Mouse (Mus musculus): Measurements from ENCODE around the gene Rbm48.

DNA sequence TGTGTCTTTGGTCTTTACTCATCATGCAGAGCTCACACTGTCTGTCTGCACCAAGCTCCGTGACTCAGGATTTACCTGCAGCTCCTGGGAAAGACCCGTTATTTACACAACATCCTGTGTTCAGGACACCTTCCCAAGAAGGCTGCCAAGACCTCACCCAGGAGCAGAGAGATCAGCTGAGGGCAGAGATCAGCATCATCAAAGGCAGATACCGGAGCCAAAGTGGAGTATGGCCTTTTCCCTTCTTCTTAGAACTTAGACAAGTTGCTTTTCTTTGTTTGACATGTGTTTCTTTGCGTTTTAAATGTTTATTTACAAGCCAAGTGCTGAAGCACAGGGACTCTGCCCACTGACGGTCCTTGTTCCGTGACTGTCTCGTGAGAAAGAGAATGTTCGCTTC is 38.9 kb upstream of the Rbm48 start:
- no peak for TF ChIP-seq POLR2A (IDR thresholded peaks at IDR 0.05; ENCODE audit: insufficient read depth, low read depth, low read length)
- TF ChIP-seq CTCF (IDR thresholded peaks at IDR 0.05; ENCODE audit: insufficient read depth, low read depth, low read length): no peak

Data from olfactory bulb, adult 2 months (tissue).